Mouse (Mus musculus) kidney, adult 18-20 months (tissue): ENCODE measurements around the gene Dph1.

Experiments used
- DNase-seq: peaks from one replicate; pipeline ENCODE4 v3.0.0; 2021

The Dph1 gene

GRCm38 (mm10) chr11:75157037-75157436 is 34.0 kb downstream of the Dph1 start:
- no peak for DNase-seq

GRCm38 (mm10) chr11:75156416-75156815 is 34.6 kb downstream of the Dph1 start:
- DNase-seq: no peak

- no peak for DNase-seq
These were observed 35.1 kb downstream of the Dph1 start for GRCm38 (mm10) chr11:75155985-75156384.

GRCm38 (mm10) chr11:75154053-75154585 is 36.9 kb downstream of the Dph1 start:
- DNase-seq: no peak

- DNase-seq: peak; percentile 48
These were observed 38.2 kb downstream of the Dph1 start for GRCm38 (mm10) chr11:75152603-75153557.

GRCm38 (mm10) chr11:75150346-75150745 is 40.7 kb downstream of the Dph1 start:
- no peak for DNase-seq

GRCm38 (mm10) chr11:75148332-75149035 is 42.6 kb downstream of the Dph1 start:
- no peak for DNase-seq

- DNase-seq: peak; percentile 21
These were observed 43.2 kb downstream of the Dph1 start for GRCm38 (mm10) chr11:75147846-75148168.

GRCm38 (mm10) chr11:75147106-75147845 is 43.8 kb downstream of the Dph1 start:
- DNase-seq: peak; percentile 31

- DNase-seq: no peak
These were observed 45.2 kb downstream of the Dph1 start for GRCm38 (mm10) chr11:75145841-75146240.

GRCm38 (mm10) chr11:75142749-75143148 is 48.3 kb downstream of the Dph1 start:
- DNase-seq: no peak

GRCm38 (mm10) chr11:75141913-75142312 is 49.1 kb downstream of the Dph1 start:
- DNase-seq: no peak

- no peak for DNase-seq
These were observed 50.0 kb downstream of the Dph1 start for GRCm38 (mm10) chr11:75141038-75141437.

- no peak for DNase-seq
These were observed 50.6 kb downstream of the Dph1 start for GRCm38 (mm10) chr11:75140431-75140830.

- DNase-seq: peak; percentile 72
These were observed 51.7 kb downstream of the Dph1 start for GRCm38 (mm10) chr11:75139122-75139963.

- DNase-seq: peak; percentile 67
These were observed 54.2 kb downstream of the Dph1 start for GRCm38 (mm10) chr11:75136666-75137398.

GRCm38 (mm10) chr11:75135358-75135757 is 55.7 kb downstream of the Dph1 start:
- DNase-seq: peak; percentile 58

- DNase-seq: no peak
These were observed 56.5 kb downstream of the Dph1 start for GRCm38 (mm10) chr11:75134485-75135068.

GRCm38 (mm10) chr11:75133951-75134350 is 57.1 kb downstream of the Dph1 start:
- DNase-seq: no peak

- no peak for DNase-seq
These were observed 57.6 kb downstream of the Dph1 start for GRCm38 (mm10) chr11:75133391-75133790.

GRCm38 (mm10) chr11:75132278-75132677 is 58.8 kb downstream of the Dph1 start:
- peak; percentile 66 for DNase-seq
